Mouse (Mus musculus): ENCODE measurements at regions not wholly inside any gene's neighbourhood (a gene's known extent, or its start where the extent isn't known, plus 50 kb on each side); places are given as distances from the start of the nearest gene placed in this dataset.

DNA sequence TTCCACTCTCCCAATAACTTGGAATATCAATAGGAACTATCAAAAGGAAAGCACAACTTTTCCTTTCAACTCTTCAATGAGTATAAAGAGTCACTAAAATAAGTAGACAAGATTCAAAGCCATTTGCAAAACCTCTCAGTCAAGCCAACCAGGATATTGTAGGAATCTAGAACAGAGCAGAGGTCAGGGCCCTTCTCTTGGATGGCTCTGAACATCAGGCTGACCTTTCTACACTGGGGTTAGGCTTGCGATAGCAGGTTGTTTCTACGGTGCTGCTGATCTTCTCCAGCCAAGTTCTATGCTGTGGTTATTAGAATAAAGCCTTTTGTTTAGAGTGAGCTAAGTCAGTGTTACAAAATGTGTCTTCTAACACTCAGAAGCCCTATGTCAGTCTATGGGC lies 658.6 kb downstream of the Ofcc1 start:
- DNase-seq (ENCODE audit: extremely low spot score, low read depth, low spot score): no peak

GRCm38 (mm10) chr13:39691291-39692024 lies 669.8 kb downstream of the Ofcc1 start:
- DNase-seq (ENCODE audit: extremely low spot score, low read depth, low spot score): no peak

- DNase-seq (ENCODE audit: extremely low spot score, low read depth, low spot score): no peak
Observed at GRCm38 (mm10) chr13:39664548-39664947, 696.7 kb downstream of the Ofcc1 start.

GRCm38 (mm10) chr13:39649457-39649856 lies 688.8 kb upstream of the Slc35b3 start:
- DNase-seq (ENCODE audit: extremely low spot score, low read depth, low spot score): no peak

- DNase-seq (ENCODE audit: extremely low spot score, low read depth, low spot score): peak; percentile 18
Observed at GRCm38 (mm10) chr13:39647367-39647766, 686.7 kb upstream of the Slc35b3 start.

GRCm38 (mm10) chr13:39631506-39632132 lies 670.9 kb upstream of the Slc35b3 start:
- DNase-seq (ENCODE audit: extremely low spot score, low read depth, low spot score): no peak
